Mouse (Mus musculus): ENCODE data around the gene Olfr352.

Gene Olfr352

GRCm38 (mm10) chr2:36868160-36868559, at the start of gene Olfr352:
TSS of gene Olfr352 (plus strand) at chr2:36868460.
- no peak for DNase-seq (ENCODE audit: low read depth)

GRCm38 (mm10) chr2:36846010-36846409, 22.2 kb upstream of the Olfr352 start, which contains the start of gene Olfr350:
TSS of gene Olfr350 (plus strand) at chr2:36846310.
- DNase-seq (ENCODE audit: low read depth): no peak

- no peak for DNase-seq (ENCODE audit: low read depth)
Measured at GRCm38 (mm10) chr2:36862560-36862959, 5.7 kb upstream of the Olfr352 start, which contains the start of gene Olfr351. TSS of gene Olfr351 (minus strand) at chr2:36862660.

- no peak for DNase-seq (ENCODE audit: low read depth)
Measured at GRCm38 (mm10) chr2:36892836-36893235, 24.6 kb downstream of the Olfr352 start, which contains the start of gene Olfr353. TSS of gene Olfr353 (minus strand) at chr2:36892936.

GRCm38 (mm10) chr2:36897114-36897513, 28.9 kb downstream of the Olfr352 start:
- no peak for DNase-seq (ENCODE audit: low read depth)

- no peak for DNase-seq (ENCODE audit: low read depth)
Measured at GRCm38 (mm10) chr2:36905380-36905779, 37.1 kb downstream of the Olfr352 start, which contains the start of gene Olfr354. TSS of gene Olfr354 (plus strand) at chr2:36905680.

Measured in 416B (cell line).